Mouse (Mus musculus): ENCODE data around the gene Ucn. TPM values are rescaled to one million over a fixed set of nuclear protein-coding genes. Genes with fewer than 3 reads are reported as not detected.

Gene Ucn
- total RNA-seq, 2 experiments from 2014 or later = not detected

GRCm38 (mm10) chr5:31116354-31116753, 22.3 kb downstream of the Ucn start, which contains the start of gene Trim54:
Gene Trim54 (plus strand): TSS chr5:31116712.
- no peak for ATAC-seq (replicated peaks; ENCODE audit: low FRiP score, poor library complexity, severe bottlenecking)

DNA sequence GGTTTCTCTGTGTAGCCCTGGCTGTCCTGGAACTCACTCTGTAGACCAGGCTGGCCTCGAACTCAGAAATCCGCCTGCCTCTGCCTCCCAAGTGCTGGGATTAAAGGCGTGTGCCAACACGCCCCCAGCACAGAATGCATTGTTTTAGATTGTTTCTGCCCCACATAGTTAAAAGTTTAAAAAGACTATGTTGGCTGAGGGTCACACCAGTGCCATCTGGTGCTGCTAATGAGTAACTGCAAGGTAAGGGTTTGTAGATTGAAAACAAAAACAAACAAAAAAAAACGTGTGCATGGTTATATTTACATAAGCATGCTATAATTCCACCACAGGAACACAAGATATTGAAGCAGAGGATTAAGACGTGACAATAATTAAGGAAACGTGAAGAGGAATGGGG, 27.8 kb downstream of the Ucn start:
- no peak for ATAC-seq (replicated peaks; ENCODE audit: low FRiP score, poor library complexity, severe bottlenecking)

GRCm38 (mm10) chr5:31108000-31108490, 30.6 kb downstream of the Ucn start, which contains the start of gene Slc30a3:
Gene Slc30a3 (minus strand): TSS chr5:31108237.
- no peak for ATAC-seq (replicated peaks; ENCODE audit: low FRiP score, poor library complexity, severe bottlenecking)

DNA sequence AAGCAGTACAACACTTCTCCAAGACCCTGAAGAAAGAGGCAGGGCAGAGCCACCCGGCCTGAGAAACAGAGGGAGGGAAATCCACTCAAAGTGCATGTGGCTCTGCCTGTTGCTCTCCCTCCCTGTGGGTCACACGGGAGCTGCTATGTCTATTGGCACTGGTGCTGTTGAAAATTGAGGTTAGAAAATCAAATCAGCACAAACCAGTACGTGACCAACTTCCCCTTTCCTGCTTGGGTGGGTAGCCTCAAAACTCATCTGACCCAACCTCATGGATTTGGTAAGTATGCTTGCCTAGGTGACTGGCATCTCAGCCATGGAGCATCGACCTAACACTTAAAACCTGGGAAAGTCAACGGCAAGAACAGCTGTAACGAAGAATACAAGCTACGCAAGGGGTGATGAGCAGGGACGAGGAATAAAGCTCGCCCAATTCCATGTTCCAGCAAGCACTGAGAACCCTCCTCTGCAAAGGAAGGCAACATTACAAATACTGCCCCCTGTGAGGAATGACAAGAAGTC, 32.8 kb downstream of the Ucn start, which contains the start of gene Dnajc5g:
Gene Dnajc5g (plus strand): TSS at position 472 of the 522 bp plus-strand sequence.
- ATAC-seq (replicated peaks; ENCODE audit: low FRiP score, poor library complexity, severe bottlenecking) = no peak

DNA sequence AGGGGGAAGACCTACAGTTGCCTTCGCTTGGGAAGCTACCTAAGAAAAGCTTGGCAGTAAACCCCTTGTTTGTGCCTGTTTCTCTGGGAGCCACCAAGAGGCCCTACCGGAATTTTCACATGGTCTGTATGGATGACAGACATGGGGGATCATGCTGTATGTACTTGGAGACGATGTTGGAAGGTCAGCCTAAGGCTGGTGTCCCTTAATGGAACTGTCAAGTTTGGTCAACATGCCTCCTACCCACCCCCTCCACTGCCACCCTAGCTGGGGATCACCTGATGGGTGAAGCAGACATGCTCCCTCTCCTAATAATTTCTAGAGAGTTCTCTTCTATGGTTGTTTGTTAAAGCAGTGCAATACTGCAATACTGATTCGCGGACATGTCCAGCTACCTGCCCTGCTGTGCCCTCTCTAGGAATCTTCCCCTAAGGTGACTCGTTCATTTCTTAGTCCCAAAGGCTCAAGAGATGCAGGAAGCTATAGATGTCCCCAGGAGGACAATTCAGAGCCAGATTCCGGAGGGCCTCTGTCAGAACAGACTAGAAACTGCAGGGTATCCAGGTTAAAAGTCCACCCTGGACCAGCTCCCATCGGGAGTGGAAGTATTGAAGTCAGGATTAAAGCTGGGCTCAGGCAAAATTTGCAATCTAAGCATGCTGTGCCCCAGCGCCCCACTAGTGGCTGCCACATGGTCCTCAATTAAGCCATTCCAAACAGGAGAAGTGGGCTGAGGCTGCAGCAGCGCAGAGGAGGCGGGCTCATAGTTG, 42.7 kb downstream of the Ucn start:
- no peak for ATAC-seq (replicated peaks; ENCODE audit: low FRiP score, poor library complexity, severe bottlenecking)

DNA sequence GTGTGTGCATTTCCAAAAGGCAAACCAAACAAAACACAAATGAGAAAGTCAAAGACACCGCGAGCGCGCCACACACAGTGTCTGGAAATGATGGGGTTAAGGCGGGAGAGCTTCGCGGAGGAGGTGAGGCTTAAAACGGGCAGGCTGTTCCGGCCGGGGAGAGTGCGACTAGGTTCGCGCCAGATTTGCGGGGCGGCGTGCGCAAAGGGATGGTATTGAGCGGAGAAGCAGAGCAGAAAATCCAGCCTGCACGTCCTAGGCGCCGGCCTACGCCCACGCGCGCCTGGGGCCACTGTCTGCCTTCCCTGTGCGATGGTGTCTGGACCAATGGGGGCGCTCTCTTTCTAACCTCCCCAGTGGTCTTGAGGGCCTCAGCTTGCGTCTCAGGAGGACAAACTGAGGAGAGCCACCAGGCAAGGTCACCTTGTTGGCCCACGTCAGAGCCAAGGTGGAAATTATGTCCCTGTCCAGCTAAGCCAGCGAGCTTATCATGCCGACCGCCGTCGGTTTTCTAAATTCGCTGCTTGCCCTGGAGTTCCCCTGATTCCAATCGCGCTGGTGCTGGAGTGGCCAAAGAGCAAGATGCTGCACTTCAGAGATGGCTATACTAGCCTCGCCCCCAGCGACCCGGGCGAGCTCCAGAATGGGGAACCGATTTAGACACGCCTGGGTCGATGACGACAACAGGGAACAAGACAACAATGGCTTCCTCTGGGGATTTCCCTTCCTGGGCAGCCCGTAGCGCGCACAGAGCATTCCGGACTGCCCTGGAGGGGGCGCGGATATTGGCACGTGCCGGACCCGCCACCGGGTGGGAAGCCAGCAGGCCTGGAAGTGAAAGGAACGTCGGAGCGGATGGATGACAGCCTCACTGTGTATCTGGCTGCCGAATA, 43.6 kb downstream of the Ucn start:
- ATAC-seq (replicated peaks; ENCODE audit: low FRiP score, poor library complexity, severe bottlenecking) = no peak

- ATAC-seq (replicated peaks; ENCODE audit: low FRiP score, poor library complexity, severe bottlenecking) = no peak
Observed at GRCm38 (mm10) chr5:31094100-31094798, 44.4 kb downstream of the Ucn start.

DNA sequence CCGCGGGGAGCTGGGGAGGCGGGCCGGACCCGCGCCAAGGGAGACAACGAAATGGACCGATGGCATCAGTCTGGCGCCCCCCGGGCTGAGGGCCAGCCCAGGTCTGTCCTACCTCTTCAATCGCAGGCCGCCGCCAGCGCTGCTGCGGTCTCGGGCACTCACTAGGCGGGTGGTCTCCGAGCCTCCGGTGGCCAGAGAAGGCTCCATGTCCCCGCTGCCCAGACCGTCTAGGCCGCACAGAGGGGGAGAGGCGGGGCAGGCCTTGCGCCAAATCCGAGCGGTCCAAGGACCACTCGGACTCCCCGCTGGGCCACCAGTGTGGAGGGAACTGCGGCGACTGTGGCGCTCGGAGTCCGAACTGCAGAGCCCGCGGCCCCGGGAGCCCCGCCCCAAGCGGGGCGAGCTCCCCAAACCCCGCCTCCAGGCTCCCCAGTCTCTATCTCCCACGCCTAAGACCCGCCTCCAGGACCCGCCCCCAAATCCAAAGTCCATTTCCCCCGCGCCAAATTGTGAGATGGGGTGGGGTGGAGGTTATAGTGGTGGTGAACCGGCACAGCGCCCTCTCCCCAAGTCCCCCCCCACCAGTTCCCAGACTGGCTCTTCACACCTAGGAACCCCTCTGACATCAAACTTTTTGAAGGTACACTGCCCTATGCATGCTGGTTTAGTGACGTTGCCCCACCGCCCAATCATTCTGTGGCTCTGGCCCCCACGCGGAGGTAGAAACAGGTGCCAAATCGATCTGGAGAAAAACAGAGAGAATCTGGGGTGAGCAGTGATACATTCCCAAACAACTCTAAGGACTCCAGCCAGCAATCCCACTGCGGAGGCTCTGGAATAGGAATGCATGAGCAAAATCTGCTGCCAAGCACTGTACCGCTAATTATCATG, 45.2 kb downstream of the Ucn start:
- ATAC-seq (replicated peaks; ENCODE audit: low FRiP score, poor library complexity, severe bottlenecking) = no peak

DNA sequence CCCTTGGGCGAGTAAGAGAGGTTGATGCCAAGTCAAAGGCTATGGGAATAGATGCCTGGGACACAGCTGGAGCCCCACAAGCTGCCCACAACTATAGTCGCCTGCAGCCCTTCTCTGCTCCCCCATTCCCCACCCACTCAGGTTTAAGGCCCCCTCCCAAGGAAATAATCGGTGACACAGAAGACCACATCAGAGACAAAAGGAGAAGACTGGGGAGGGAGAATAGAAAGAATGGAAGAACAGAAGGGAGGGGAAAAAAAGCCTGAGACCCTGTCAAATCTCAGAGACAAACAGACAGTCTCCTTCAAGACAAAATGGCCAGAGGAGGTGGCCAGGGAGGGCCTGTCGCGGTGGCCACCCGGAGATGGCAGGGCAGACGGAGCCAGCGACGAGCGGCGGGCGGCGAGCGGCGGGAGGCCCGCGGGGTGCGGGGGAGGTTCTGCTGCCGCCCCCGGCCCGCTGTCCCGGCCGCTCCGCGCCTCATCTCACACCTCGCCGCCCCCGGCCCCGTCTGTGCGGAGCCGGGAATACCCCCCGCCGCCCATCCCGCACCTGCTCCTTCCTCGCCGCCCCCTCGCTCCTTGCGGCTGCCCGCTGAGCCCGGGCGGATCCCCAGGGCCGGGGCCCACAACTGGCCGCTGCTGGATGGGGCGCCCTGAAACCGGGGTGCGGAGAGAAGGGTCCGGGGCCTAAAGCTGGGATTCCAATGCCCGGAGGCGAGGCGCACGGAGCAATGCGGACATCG, 46.2 kb downstream of the Ucn start:
- ATAC-seq (replicated peaks; ENCODE audit: low FRiP score, poor library complexity, severe bottlenecking) = no peak

Other genes with a start within 250 kb of the Ucn start
- 256 and 260 TPM in 2 replicates for gene Ost4, start 231.0 kb downstream of the Ucn start, total RNA-seq (2015; ENCODE audit: low replicate concordance)
- 78.4 and 188 TPM in 2 replicates for gene Ost4, start 231.0 kb downstream of the Ucn start, total RNA-seq (2017; ENCODE audit: low replicate concordance)
- gene Emilin1, start 225.4 kb downstream of the Ucn start, total RNA-seq (2015; ENCODE audit: low replicate concordance) = 9.6 and 11.5 TPM in 2 replicates
- gene Emilin1, start 225.4 kb downstream of the Ucn start, total RNA-seq (2017; ENCODE audit: low replicate concordance) = 5.6 and 11.6 TPM in 2 replicates
- gene Khk, start 217.4 kb downstream of the Ucn start, total RNA-seq (2015; ENCODE audit: low replicate concordance) = 2.5 and 10.8 TPM in 2 replicates
- gene Khk, start 217.4 kb downstream of the Ucn start, total RNA-seq (2017; ENCODE audit: low replicate concordance) = 4.4 and 8.9 TPM in 2 replicates
- gene Cgref1, start 193.2 kb downstream of the Ucn start, total RNA-seq (2015; ENCODE audit: low replicate concordance) = not detected in 2 replicates
- not detected in 2 replicates for gene Cgref1, start 193.2 kb downstream of the Ucn start, total RNA-seq (2017; ENCODE audit: low replicate concordance)
- 42.3 and 55.5 TPM in 2 replicates for gene Preb, start 178.5 kb downstream of the Ucn start, total RNA-seq (2015; ENCODE audit: low replicate concordance)
- 8.2 and 24.9 TPM in 2 replicates for gene Preb, start 178.5 kb downstream of the Ucn start, total RNA-seq (2017; ENCODE audit: low replicate concordance)
- gene Tcf23, start 170.2 kb downstream of the Ucn start, total RNA-seq (2015; ENCODE audit: low replicate concordance) = not detected in 2 replicates
- gene Tcf23, start 170.2 kb downstream of the Ucn start, total RNA-seq (2017; ENCODE audit: low replicate concordance) = not detected in 2 replicates
- gene Atraid, start 90.5 kb downstream of the Ucn start, total RNA-seq (2015; ENCODE audit: low replicate concordance) = 38.6 and 49.9 TPM in 2 replicates
- gene Atraid, start 90.5 kb downstream of the Ucn start, total RNA-seq (2017; ENCODE audit: low replicate concordance) = 15.1 and 16.0 TPM in 2 replicates
- gene Slc5a6, start 89.9 kb downstream of the Ucn start, total RNA-seq (2015; ENCODE audit: low replicate concordance) = not detected in 2 replicates
- not detected in 2 replicates for gene Slc5a6, start 89.9 kb downstream of the Ucn start, total RNA-seq (2017; ENCODE audit: low replicate concordance)
- 19.3 and 24.9 TPM in 2 replicates for gene Cad, start 84.0 kb downstream of the Ucn start, total RNA-seq (2015; ENCODE audit: low replicate concordance)
- gene Cad, start 84.0 kb downstream of the Ucn start, total RNA-seq (2017; ENCODE audit: low replicate concordance) = 3.5 and 11.3 TPM in 2 replicates
- gene Dnajc5g, start 32.5 kb downstream of the Ucn start, total RNA-seq (2015; ENCODE audit: low replicate concordance) = not detected in 2 replicates
- not detected in 2 replicates for gene Dnajc5g, start 32.5 kb downstream of the Ucn start, total RNA-seq (2017; ENCODE audit: low replicate concordance)
- not detected in 2 replicates for gene Slc30a3, start 30.6 kb downstream of the Ucn start, total RNA-seq (2015; ENCODE audit: low replicate concordance)
- not detected in 2 replicates for gene Slc30a3, start 30.6 kb downstream of the Ucn start, total RNA-seq (2017; ENCODE audit: low replicate concordance)
- not detected in 2 replicates for gene Trim54, start 22.1 kb downstream of the Ucn start, total RNA-seq (2015; ENCODE audit: low replicate concordance)
- gene Trim54, start 22.1 kb downstream of the Ucn start, total RNA-seq (2017; ENCODE audit: low replicate concordance) = not detected in 2 replicates
- 1.3 and 11.5 TPM in 2 replicates for gene Mpv17, start 15.4 kb upstream of the Ucn start, total RNA-seq (2015; ENCODE audit: low replicate concordance)
- 0.23 and 4.7 TPM in 2 replicates for gene Mpv17, start 15.4 kb upstream of the Ucn start, total RNA-seq (2017; ENCODE audit: low replicate concordance)
- gene Gm29609, start 41.1 kb upstream of the Ucn start, total RNA-seq (2015; ENCODE audit: low replicate concordance) = 4.6 TPM in 1 of 2 replicates, not detected in the other
- gene Gm29609, start 41.1 kb upstream of the Ucn start, total RNA-seq (2017; ENCODE audit: low replicate concordance) = not detected in 2 replicates
- gene Gtf3c2, start 41.3 kb upstream of the Ucn start, total RNA-seq (2015; ENCODE audit: low replicate concordance) = 45.4 and 54.5 TPM in 2 replicates
- gene Gtf3c2, start 41.3 kb upstream of the Ucn start, total RNA-seq (2017; ENCODE audit: low replicate concordance) = 29.9 and 130 TPM in 2 replicates
- gene Snx17, start 54.4 kb upstream of the Ucn start, total RNA-seq (2015; ENCODE audit: low replicate concordance) = 22.6 and 31.7 TPM in 2 replicates
- gene Snx17, start 54.4 kb upstream of the Ucn start, total RNA-seq (2017; ENCODE audit: low replicate concordance) = 16.3 and 39.3 TPM in 2 replicates
- gene Eif2b4, start 54.6 kb upstream of the Ucn start, total RNA-seq (2015; ENCODE audit: low replicate concordance) = 36.5 and 60.5 TPM in 2 replicates
- gene Eif2b4, start 54.6 kb upstream of the Ucn start, total RNA-seq (2017; ENCODE audit: low replicate concordance) = 8.2 and 53.5 TPM in 2 replicates
- 6.8 and 9.2 TPM in 2 replicates for gene Zfp513, start 63.5 kb upstream of the Ucn start, total RNA-seq (2015; ENCODE audit: low replicate concordance)
- gene Zfp513, start 63.5 kb upstream of the Ucn start, total RNA-seq (2017; ENCODE audit: low replicate concordance) = 10.8 and 15.4 TPM in 2 replicates
- gene Ppm1g, start 81.9 kb upstream of the Ucn start, total RNA-seq (2015; ENCODE audit: low replicate concordance) = 166 and 178 TPM in 2 replicates
- gene Ppm1g, start 81.9 kb upstream of the Ucn start, total RNA-seq (2017; ENCODE audit: low replicate concordance) = 214 and 223 TPM in 2 replicates
- gene Nrbp1, start 102.0 kb upstream of the Ucn start, total RNA-seq (2015; ENCODE audit: low replicate concordance) = 22.2 and 45.4 TPM in 2 replicates
- 39.4 and 44.4 TPM in 2 replicates for gene Nrbp1, start 102.0 kb upstream of the Ucn start, total RNA-seq (2017; ENCODE audit: low replicate concordance)
- gene Gm9970, start 102.4 kb upstream of the Ucn start, total RNA-seq (2015; ENCODE audit: low replicate concordance) = not detected in 2 replicates
- gene Gm9970, start 102.4 kb upstream of the Ucn start, total RNA-seq (2017; ENCODE audit: low replicate concordance) = not detected in 2 replicates
- not detected in 2 replicates for gene Krtcap3, start 112.9 kb upstream of the Ucn start, total RNA-seq (2015; ENCODE audit: low replicate concordance)
- not detected in 2 replicates for gene Krtcap3, start 112.9 kb upstream of the Ucn start, total RNA-seq (2017; ENCODE audit: low replicate concordance)
- 2.9 and 10.5 TPM in 2 replicates for gene Ift172, start 152.3 kb upstream of the Ucn start, total RNA-seq (2015; ENCODE audit: low replicate concordance)
- gene Ift172, start 152.3 kb upstream of the Ucn start, total RNA-seq (2017; ENCODE audit: low replicate concordance) = 5.7 and 10.3 TPM in 2 replicates
- gene Fndc4, start 157.3 kb upstream of the Ucn start, total RNA-seq (2015; ENCODE audit: low replicate concordance) = not detected in 2 replicates
- gene Fndc4, start 157.3 kb upstream of the Ucn start, total RNA-seq (2017; ENCODE audit: low replicate concordance) = 0.08 TPM in 1 of 2 replicates, not detected in the other
- not detected in 2 replicates for gene Gckr, start 158.6 kb upstream of the Ucn start, total RNA-seq (2015; ENCODE audit: low replicate concordance)
- not detected in 2 replicates for gene Gckr, start 158.6 kb upstream of the Ucn start, total RNA-seq (2017; ENCODE audit: low replicate concordance)

Data from erythroid progenitor cell, adult 5-6 weeks (primary cell).